Mouse (Mus musculus) cortical plate, adult 2 months (tissue): ENCODE data around the gene Krt80.

ENCODE experiments used
- CTCF ChIP-seq: fragments of 200-500 bp; IDR thresholded peaks from 2 replicates; pipeline ENCODE4 v1.5.1; 2011; ENCODE audit warnings: mild to moderate bottlenecking, control low read depth, low read length; ENCODE audit not compliant: insufficient read depth; ENCODE audit errors: extremely low read depth
- POLR2A ChIP-seq: fragments of 200-500 bp; IDR thresholded peaks from 2 replicates; pipeline ENCODE4 v1.6.1; 2011; ENCODE audit warnings: mild to moderate bottlenecking, low read length, control low read depth; ENCODE audit not compliant: insufficient read depth; ENCODE audit errors: extremely low read depth

- no peak for TF ChIP-seq POLR2A
- TF ChIP-seq CTCF = no peak
These were observed 3.0 kb downstream of the Krt80 start for GRCm38 (mm10) chr15:101366926-101367325.
